Mouse (Mus musculus) megakaryocyte, embryonic 14.5 days (primary cell): ENCODE data around the gene Cdc27.

Experiments used
- FLI1 ChIP-seq: IDR thresholded peaks from 2 replicates; pipeline ENCODE4 v1.6.1; 2012; ENCODE audit warnings: low read length, inconsistent platforms, mixed read lengths
- GATA1 ChIP-seq: IDR thresholded peaks from 3 replicates; pipeline ENCODE4 v1.6.1; 2012; ENCODE audit warnings: mixed read lengths, low read length, inconsistent platforms, borderline replicate concordance

GRCm38 (mm10) chr11:104458507-104458906 is 91.9 kb downstream of the Cdc27 start:
- TF ChIP-seq GATA1: no peak
- no peak for TF ChIP-seq FLI1
